Comparison of ENCODE assay signal across 14 mouse cellular contexts in the genomic region with DNA sequence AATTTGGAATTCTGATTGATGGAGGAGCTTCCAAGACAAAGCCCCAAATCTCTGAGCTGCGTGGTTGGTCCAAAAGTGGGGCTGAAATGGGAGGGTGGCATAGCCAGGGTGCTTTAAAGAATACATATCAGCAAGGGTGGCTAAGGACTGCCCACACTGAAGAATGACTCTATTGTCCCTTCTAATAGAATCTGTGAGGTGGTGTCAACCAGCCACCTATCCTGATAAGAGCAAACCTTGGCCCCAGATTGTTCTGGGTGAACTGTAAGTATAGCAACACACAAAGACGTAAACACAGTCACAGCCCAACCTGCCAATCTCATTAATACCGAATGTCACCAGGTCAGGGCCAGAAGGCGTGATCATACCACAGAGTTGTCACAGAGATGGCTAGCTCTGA.
DNase-seq lines count a peak whose midpoint lies in the region; ATAC-seq and TF ChIP-seq lines count a peak whose summit lies in the region.
"Had no signal": no experiment of that assay in that cellular context is flagged by ENCODE, and none has a peak within 500 bp of the region (broad histone marks: within the 10 kb centered on the region; RNA-seq: fewer than 3 reads in every experiment).

No protein-coding gene starts in this region.

- ATAC-seq in hindbrain, embryonic 11.5 days (ENCODE audit: low FRiP score), result peak; percentile 38; the same call in 1 of the 2 replicates
- ATAC-seq in hindbrain, postnatal 0 days, result no peak
- ATAC-seq in limb, embryonic 12.5 days (ENCODE audit: insufficient number of reproducible peaks, insufficient read depth, low FRiP score, low TSS enrichment, low read depth), result no peak
- ATAC-seq in frontal cortex, adult (ENCODE audit: low TSS enrichment), result no peak
- ATAC-seq: forebrain, embryonic 14.5 days had no signal

- H3K4me2 ChIP-seq in hindbrain, embryonic 11.5 days (replicated peaks; ENCODE audit: low read depth, low read length), result no peak overlapping the region
- no peak overlapping the region for H3K4me2 ChIP-seq in hindbrain, postnatal 0 days (ENCODE audit: low read depth, low read length)
- H3K4me2 ChIP-seq in limb, embryonic 12.5 days, result no peak overlapping the region

- no peak for TF ChIP-seq CTCF in hindbrain, postnatal 0 days (IDR thresholded peaks at IDR 0.05; ENCODE audit: low read depth)
- TF ChIP-seq CTCF in spleen, adult 2 months (IDR thresholded peaks at IDR 0.05; ENCODE audit: extremely low read depth, insufficient read depth, insufficient read length, insufficient replicate concordance), result no peak

- H3K27me3 ChIP-seq in hindbrain, embryonic 11.5 days (ENCODE audit: control insufficient read depth, insufficient read depth, low read length), result no peaks in the 10 kb centered on the region
- no peaks in the 10 kb centered on the region for H3K27me3 ChIP-seq in hindbrain, postnatal 0 days (ENCODE audit: insufficient read depth, low read length)
- H3K27me3 ChIP-seq in spleen, adult 2 months (ENCODE audit: control insufficient read depth, insufficient read depth, low read length), result no peaks in the 10 kb centered on the region
- no peaks in the 10 kb centered on the region for H3K27me3 ChIP-seq in limb, embryonic 12.5 days
- H3K27me3 ChIP-seq: CH12.LX had no signal

- no peak for TF ChIP-seq POLR2A in spleen, adult 2 months (IDR thresholded peaks at IDR 0.05; ENCODE audit: low read depth, low read length)

- H3K9me3 ChIP-seq in hindbrain, embryonic 11.5 days (ENCODE audit: control insufficient read depth, low read length), result no peaks in the 10 kb centered on the region
- no peaks in the 10 kb centered on the region for H3K9me3 ChIP-seq in hindbrain, postnatal 0 days (ENCODE audit: low read length)
- H3K9me3 ChIP-seq in limb, embryonic 12.5 days, result no peaks in the 10 kb centered on the region

- no peaks in the 10 kb centered on the region for H3K4me1 ChIP-seq in hindbrain, embryonic 11.5 days (replicated peaks; ENCODE audit: control insufficient read depth, insufficient read depth, low read length)
- peaks cover 4% of the 10 kb centered on the region; the same call in 1 of the 2 replicates for H3K4me1 ChIP-seq in hindbrain, postnatal 0 days (ENCODE audit: insufficient read depth, low read length)
- peaks cover 13% of the 10 kb centered on the region; the same call in 1 of the 2 replicates for H3K4me1 ChIP-seq in spleen, adult 2 months (ENCODE audit: control insufficient read depth, insufficient read depth, insufficient read length)
- H3K4me1 ChIP-seq in limb, embryonic 12.5 days (replicated peaks), result peaks cover 46% of the 10 kb centered on the region

- WGBS in hindbrain, embryonic 11.5 days, result 65% methylated on average over 4 of the region's 4 CpGs
- WGBS in hindbrain, postnatal 0 days, result 66% methylated on average over 4 of the region's 4 CpGs
- 91% methylated on average over 4 of the region's 4 CpGs for whole genome bisulfite sequencing in spleen, adult 2 months
- 52% methylated on average over 4 of the region's 4 CpGs for WGBS in limb, embryonic 12.5 days

- H3K27ac ChIP-seq in hindbrain, embryonic 11.5 days (ENCODE audit: low read depth, low read length), result peak overlapping the region; percentile 30; the same call in 1 of the 2 replicates
- no peak overlapping the region for H3K27ac ChIP-seq in hindbrain, postnatal 0 days
- H3K27ac ChIP-seq in spleen, adult 2 months (ENCODE audit: insufficient read depth, low read length), result peak overlapping the region; percentile 15; the same call in 1 of the 2 replicates
- H3K27ac ChIP-seq in limb, embryonic 12.5 days, result peak overlapping the region; percentile 74

- H3K9ac ChIP-seq in hindbrain, embryonic 11.5 days (ENCODE audit: low read depth, low read length), result no peak overlapping the region
- no peak overlapping the region for H3K9ac ChIP-seq in hindbrain, postnatal 0 days (replicated peaks; ENCODE audit: low read length)
- no peak overlapping the region for H3K9ac ChIP-seq in limb, embryonic 12.5 days (replicated peaks)

- H3K36me3 ChIP-seq in hindbrain, embryonic 11.5 days (ENCODE audit: control insufficient read depth, insufficient read depth, low read length), result no peaks in the 10 kb centered on the region
- H3K36me3 ChIP-seq in hindbrain, postnatal 0 days (ENCODE audit: insufficient read depth, low read length), result no peaks in the 10 kb centered on the region
- H3K36me3 ChIP-seq in spleen, adult 2 months (ENCODE audit: control insufficient read depth, insufficient read depth, low read length), result peaks cover 2% of the 10 kb centered on the region; the same call in 1 of the 2 replicates
- H3K36me3 ChIP-seq in limb, embryonic 12.5 days, result peaks cover 9% of the 10 kb centered on the region; the same call in 1 of the 2 replicates

- peak; percentile 18 for DNase-seq in hindbrain, embryonic 11.5 days (ENCODE audit: low spot score)
- no peak for DNase-seq in hindbrain, postnatal 0 days (ENCODE audit: low spot score)
- no peak for DNase-seq in spleen, adult 2 months (ENCODE audit: low read depth in 1 of 2, low spot score in 2 of 2)
- no peak for DNase-seq in spleen, postnatal 36 days (ENCODE audit: low spot score in 2 of 2)
- DNase-seq in thymus, postnatal 36 days, result no peak
- DNase-seq: adrenal gland, adult 8-10 months; kidney, postnatal 36 days; lung, adult 2 months; spleen, adult 18-20 months; thymus, postnatal 14 days had no signal

- H3K4me3 ChIP-seq in hindbrain, embryonic 11.5 days (ENCODE audit: low read depth, low read length), result no peak overlapping the region
- no peak overlapping the region for H3K4me3 ChIP-seq in hindbrain, postnatal 0 days (ENCODE audit: low read length)
- H3K4me3 ChIP-seq in spleen, adult 2 months (ENCODE audit: extremely low read depth, insufficient read depth, insufficient read length), result no peak overlapping the region
- no peak overlapping the region for H3K4me3 ChIP-seq in limb, embryonic 12.5 days (replicated peaks)
